ENCODE assay signal across 1 mouse cellular context in genomic region chr11:75164051-75164450, GRCm38 (mm10).
TF ChIP-seq lines count a peak whose summit lies in the region.

No protein-coding gene starts in this region.

TF ChIP-seq in MEL, 35 proteins besides CTCF, POLR2A, EP300 and RAD21:
- TF ChIP-seq KAT2A (conservative IDR thresholded peaks at IDR 0.05; ENCODE audit: low read depth, low read length): no peak
- TF ChIP-seq ZMIZ1 (IDR thresholded peaks at IDR 0.05; ENCODE audit: low read depth, low read length): no peak
- TF ChIP-seq CHD2 (IDR thresholded peaks at IDR 0.05; ENCODE audit: low read length): no peak
